Mouse (Mus musculus) brown adipose tissue, adult 24 weeks (tissue): ENCODE data around the gene Olfr165. TPM values are rescaled to one million over a fixed set of nuclear protein-coding genes. Genes with fewer than 3 reads are reported as not detected.
"Not testable (repeated sequence)": the region's sequence is repeated elsewhere in the genome, so short reads cannot be mapped to it uniquely, and the experiment has no call there.

Experiments
- H3K27ac ChIP-seq: fragments of 200-500 bp; replicated peaks from 2 replicates; pipeline ENCODE4 v1.5.1; 2012; ENCODE audit warnings: low read depth, mild to moderate bottlenecking, low read length
- H3K4me1 ChIP-seq: fragments of 200-500 bp; 2 replicates; pipeline ENCODE4 v1.6.1; 2012; ENCODE audit warnings: low read length, mixed read lengths; ENCODE audit not compliant: control insufficient read depth, insufficient read depth, insufficient read length
- H3K4me3 ChIP-seq: fragments of 200-500 bp; 2 replicates; pipeline ENCODE4 v1.5.1; 2012; ENCODE audit warnings: low read depth, mild to moderate bottlenecking, low read length, moderate library complexity; ENCODE audit not compliant: insufficient read depth
- polyA plus RNA-seq: library from polyadenylated mRNA; stranded (reverse); fragments of >200 nt; gene quantifications from 2 replicates; pipeline ENCODE4 v1.2.4, GENCODE M21; 2012; ENCODE audit not compliant: missing spikeins, insufficient read depth, insufficient read length

Gene Olfr165
- not detected in 2 replicates for polyA plus RNA-seq

DNA sequence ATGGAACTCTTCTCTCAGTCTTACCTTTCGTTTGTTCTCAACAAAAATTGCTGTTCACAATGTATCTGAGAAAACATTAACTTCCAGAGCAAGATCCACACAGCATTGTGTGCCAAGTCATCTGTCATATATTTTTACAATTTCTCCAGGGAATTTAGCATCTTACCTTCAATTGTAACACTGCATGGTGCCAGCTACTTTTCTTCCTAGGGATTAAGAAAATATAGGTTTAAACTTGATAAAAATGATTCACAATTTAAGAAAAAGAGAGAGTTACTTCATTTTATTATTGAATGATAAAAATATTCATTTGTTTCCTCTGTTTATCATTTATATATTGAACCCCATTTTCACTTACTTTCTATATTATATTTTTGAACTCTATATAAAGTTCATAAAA, at the start of gene Olfr165:
Olfr165 (minus strand) TSS at position 101 of the 400 bp plus-strand sequence.
- Histone ChIP-seq H3K4me1 (no peaks in the 10 kb centered on the region), H3K27ac (no peak within 1 kb of the TSS), H3K4me3 (no peak within 1 kb of the TSS)

DNA sequence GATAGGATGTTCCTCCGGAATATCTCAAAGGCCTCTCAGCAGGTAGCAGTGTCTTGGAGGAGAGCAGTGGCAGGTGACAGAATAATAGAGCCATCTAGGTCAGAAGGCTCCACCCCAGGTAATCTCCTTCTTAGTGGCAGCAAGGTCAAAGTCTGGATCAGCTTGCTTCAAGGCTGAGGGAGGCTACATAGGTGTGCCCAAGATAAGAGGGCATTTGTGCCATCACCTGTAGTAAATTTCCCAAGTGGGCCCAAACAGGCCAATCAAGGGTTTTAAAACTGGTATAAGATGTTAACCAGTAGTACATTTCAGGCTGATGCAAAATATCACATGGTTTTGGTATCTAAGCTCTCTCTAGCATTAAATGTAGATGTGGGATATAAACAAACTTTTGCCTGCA, 41.4 kb upstream of the Olfr165 start:
- Histone ChIP-seq H3K4me3 (no peak overlapping the region), H3K27ac (no peak overlapping the region), H3K4me1 (no peaks in the 10 kb centered on the region)

DNA sequence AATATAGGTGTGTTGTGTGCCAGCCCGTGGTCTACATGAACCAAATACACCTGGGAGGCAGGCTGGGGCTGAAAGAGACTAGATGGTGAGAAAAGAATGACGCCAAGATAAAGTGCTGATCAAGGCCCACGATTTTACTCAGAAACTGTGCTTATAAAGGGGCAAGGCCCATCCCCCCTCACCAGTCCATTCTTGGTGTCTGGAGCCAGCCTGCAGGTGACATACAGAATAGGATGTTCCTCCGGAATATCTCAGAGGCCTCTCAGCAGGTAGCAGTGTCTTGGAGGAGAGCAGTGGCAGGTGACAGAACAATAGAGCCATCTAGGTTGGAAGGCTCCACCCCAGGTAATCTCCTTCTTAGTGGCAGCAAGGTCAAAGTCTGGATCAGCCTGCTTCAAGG, 35.8 kb upstream of the Olfr165 start:
- not testable (repeated sequence) for H3K27ac ChIP-seq, H3K4me3 ChIP-seq, H3K4me1 ChIP-seq

DNA sequence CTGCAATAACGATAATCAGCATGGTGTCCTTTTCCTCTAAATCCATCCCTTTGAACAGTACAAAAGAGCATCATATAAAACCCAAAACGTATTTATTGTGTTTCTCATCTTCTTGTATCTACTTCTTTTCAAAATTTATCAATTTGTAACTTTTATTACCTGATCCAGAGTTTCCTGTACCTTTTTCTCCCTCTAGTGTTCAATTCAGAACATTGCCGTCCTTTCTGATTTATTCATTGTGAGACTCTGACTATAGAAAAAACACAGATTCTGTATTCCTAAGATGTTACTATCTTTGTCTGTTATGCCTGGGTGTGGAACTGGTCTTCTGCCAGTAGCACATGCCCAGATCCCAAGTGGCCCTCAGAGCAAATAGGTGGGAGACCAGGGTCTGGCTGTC, 35.0 kb downstream of the Olfr165 start:
- H3K27ac ChIP-seq: no peak overlapping the region
- H3K4me1 ChIP-seq: no peaks in the 10 kb centered on the region
- no peak overlapping the region for H3K4me3 ChIP-seq

Other genes starting within 250 kb of the Olfr165 start
- gene Olfr164, start 109.1 kb downstream of the Olfr165 start, polyA plus RNA-seq: not detected in 2 replicates
- gene Olfr166, start 60.6 kb upstream of the Olfr165 start, polyA plus RNA-seq: not detected in 2 replicates
- not detected in 2 replicates for gene Olfr167, start 99.1 kb upstream of the Olfr165 start, polyA plus RNA-seq
- not detected in 2 replicates for gene Olfr168, start 112.4 kb upstream of the Olfr165 start, polyA plus RNA-seq
- not detected in 2 replicates for gene Olfr169, start 148.7 kb upstream of the Olfr165 start, polyA plus RNA-seq
- gene Olfr170, start 188.7 kb upstream of the Olfr165 start, polyA plus RNA-seq: not detected in 2 replicates
- not detected in 2 replicates for gene Olfr171, start 206.8 kb upstream of the Olfr165 start, polyA plus RNA-seq